Mouse (Mus musculus) midbrain, embryonic 11.5 days (tissue): Measurements from ENCODE around the gene Twsg1. TPM values are rescaled to one million over a fixed set of nuclear protein-coding genes. Genes with fewer than 3 reads are reported as not detected.

Source experiments
- ATAC-seq: fragments of 200-750 bp; cut with Nextera tagmentation; 2 replicates; pipeline ENCODE4 v1.8.0; 2017; ENCODE audit warnings: moderate TSS enrichment, moderate library complexity; ENCODE audit not compliant: low FRiP score
- DNase-seq: peaks from one replicate; pipeline ENCODE4 v3.0.0; 2015; ENCODE audit warnings: low spot score; ENCODE audit errors: missing footprints
- H3K27ac ChIP-seq: fragments of 300-500 bp; sonication (generic); 2 replicates; pipeline ENCODE4 v1.5.1; 2014; ENCODE audit warnings: low read depth, low read length
- H3K27me3 ChIP-seq: fragments of 300-500 bp; sonication (generic); 2 replicates; pipeline ENCODE4 v1.6.1; 2014; ENCODE audit warnings: mild to moderate bottlenecking, low read length, moderate library complexity, mixed read lengths; ENCODE audit not compliant: control insufficient read depth, insufficient read depth
- H3K36me3 ChIP-seq: fragments of 300-500 bp; sonication (generic); 2 replicates; pipeline ENCODE4 v1.6.1; 2014; ENCODE audit warnings: mild to moderate bottlenecking, low read length, moderate library complexity, mixed read lengths; ENCODE audit not compliant: control insufficient read depth, insufficient read depth
- H3K4me1 ChIP-seq: fragments of 300-500 bp; sonication (generic); 2 replicates; pipeline ENCODE4 v1.6.1; 2014; ENCODE audit warnings: low read length; ENCODE audit not compliant: control insufficient read depth, insufficient read depth
- H3K4me2 ChIP-seq: fragments of 300-500 bp; sonication (generic); 2 replicates; pipeline ENCODE4 v1.6.1; 2014; ENCODE audit warnings: mild to moderate bottlenecking, moderate library complexity
- H3K4me3 ChIP-seq: fragments of 300-500 bp; sonication (generic); 2 replicates; pipeline ENCODE4 v1.5.1; 2014; ENCODE audit warnings: low read depth, low read length
- H3K9ac ChIP-seq: fragments of 300-500 bp; sonication (generic); 2 replicates; pipeline ENCODE4 v1.6.1; 2014; ENCODE audit warnings: low read length
- H3K9me3 ChIP-seq: fragments of 300-500 bp; sonication (generic); 2 replicates; pipeline ENCODE4 v1.6.1; 2016; ENCODE audit warnings: low read length; ENCODE audit not compliant: control insufficient read depth
- WGBS: fragments of 180-500 bp; shearing (Covaris S2); extraction: QIAGEN DNeasy Blood & Tissue Kit; methylation state at CpG from one replicate; pipeline ENCODE4 v1.1.7; 2014; 5-methylcytosine and 5-hydroxymethylcytosine counted together
- polyA plus RNA-seq: library from polyadenylated mRNA; unstranded; fragments of >200 nt; fragmentation: Nextera tagmentation; extraction: Ambion mirVana; gene quantifications from 2 replicates; pipeline ENCODE4 v1.2.1, GENCODE M21; 2014

The Twsg1 gene
- polyA plus RNA-seq, 1 experiment from 2014 or later: 105 TPM

- no peak for DNase-seq
- H3K9me3 ChIP-seq: no peaks in the 10 kb centered on the region
- H3K4me2 ChIP-seq: no peak overlapping the region
- H3K4me3 ChIP-seq: no peak overlapping the region
- WGBS: 75% methylated on average over 12 of the region's 12 CpGs
- no peak for ATAC-seq
- H3K27ac ChIP-seq: no peak overlapping the region
- peaks cover 3% of the 10 kb centered on the region; the same call in 1 of the 2 replicates for H3K36me3 ChIP-seq
- no peaks in the 10 kb centered on the region for H3K27me3 ChIP-seq
- no peak overlapping the region for H3K9ac ChIP-seq
- H3K4me1 ChIP-seq: peaks cover 2% of the 10 kb centered on the region; the same call in 1 of the 2 replicates
Observed at GRCm38 (mm10) chr17:65940221-65940620, 10.8 kb downstream of the Twsg1 start.

- ATAC-seq (no peak), DNase-seq (no peak)
- peaks cover 2% of the 10 kb centered on the region; the same call in 1 of the 2 replicates for H3K4me1 ChIP-seq
- WGBS: 76% methylated on average over 14 of the region's 14 CpGs
- H3K4me3 ChIP-seq: no peak overlapping the region
- H3K4me2 ChIP-seq: no peak overlapping the region
- no peak overlapping the region for H3K27ac ChIP-seq
- no peaks in the 10 kb centered on the region for H3K27me3 ChIP-seq
- no peaks in the 10 kb centered on the region for H3K9me3 ChIP-seq
- no peak overlapping the region for H3K9ac ChIP-seq
- H3K36me3 ChIP-seq: peaks cover 3% of the 10 kb centered on the region; the same call in 1 of the 2 replicates
Observed at GRCm38 (mm10) chr17:65939461-65940192, 11.4 kb downstream of the Twsg1 start.

GRCm38 (mm10) chr17:65937671-65938070 lies 13.4 kb downstream of the Twsg1 start:
- ATAC-seq (no peak), DNase-seq (no peak)
- 90% methylated on average over 9 of the region's 9 CpGs for WGBS
- Histone ChIP-seq H3K4me2 (no peak overlapping the region), H3K9me3 (no peaks in the 10 kb centered on the region), H3K27me3 (no peaks in the 10 kb centered on the region), H3K36me3 (peaks cover 8% of the 10 kb centered on the region), H3K9ac (no peak overlapping the region), H3K27ac (no peak overlapping the region), H3K4me3 (no peak overlapping the region), H3K4me1 (peaks cover 2% of the 10 kb centered on the region; the same call in 1 of the 2 replicates)

GRCm38 (mm10) chr17:65933741-65934140 lies 17.3 kb downstream of the Twsg1 start:
- Histone ChIP-seq H3K27me3 (no peaks in the 10 kb centered on the region), H3K4me1 (no peaks in the 10 kb centered on the region), H3K36me3 (peaks cover 10% of the 10 kb centered on the region), H3K27ac (no peak overlapping the region), H3K9ac (no peak overlapping the region), H3K4me3 (no peak overlapping the region), H3K4me2 (no peak overlapping the region), H3K9me3 (no peaks in the 10 kb centered on the region)
- 97% methylated on average over 2 of the region's 2 CpGs for WGBS
- ATAC-seq (no peak), DNase-seq (no peak)

DNA sequence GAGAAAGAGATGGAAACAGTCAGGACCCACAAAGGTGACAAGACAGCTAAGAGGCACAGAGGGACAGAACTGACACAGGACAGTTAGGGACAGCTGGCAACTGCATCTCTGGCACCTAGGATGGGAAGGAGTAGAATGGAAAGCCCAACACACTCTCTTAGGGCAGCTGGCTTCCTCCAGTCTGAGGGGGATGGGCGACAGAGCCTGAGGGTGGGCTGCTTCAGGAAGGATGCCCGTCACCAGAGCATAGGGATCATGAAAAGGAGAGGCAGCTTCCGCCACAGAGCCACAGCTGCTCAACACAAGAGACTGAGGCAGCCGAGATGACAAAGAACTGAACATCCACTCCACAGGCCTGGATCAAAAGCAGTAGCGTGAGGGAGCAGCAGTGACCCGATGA lies 19.5 kb downstream of the Twsg1 start:
- H3K27ac ChIP-seq: no peak overlapping the region
- DNase-seq (no peak), ATAC-seq (peak; percentile 63; the same call in 1 of the 2 replicates)
- no peaks in the 10 kb centered on the region for H3K4me1 ChIP-seq
- 51% methylated on average over 6 of the region's 6 CpGs for WGBS
- H3K4me3 ChIP-seq: no peak overlapping the region
- H3K9me3 ChIP-seq: no peaks in the 10 kb centered on the region
- peaks cover 8% of the 10 kb centered on the region for H3K36me3 ChIP-seq
- H3K4me2 ChIP-seq: no peak overlapping the region
- no peaks in the 10 kb centered on the region for H3K27me3 ChIP-seq
- 0 out of 2 replicates have a peak overlapping the region, but pooled peaks have one; percentile 7 for H3K9ac ChIP-seq

DNA sequence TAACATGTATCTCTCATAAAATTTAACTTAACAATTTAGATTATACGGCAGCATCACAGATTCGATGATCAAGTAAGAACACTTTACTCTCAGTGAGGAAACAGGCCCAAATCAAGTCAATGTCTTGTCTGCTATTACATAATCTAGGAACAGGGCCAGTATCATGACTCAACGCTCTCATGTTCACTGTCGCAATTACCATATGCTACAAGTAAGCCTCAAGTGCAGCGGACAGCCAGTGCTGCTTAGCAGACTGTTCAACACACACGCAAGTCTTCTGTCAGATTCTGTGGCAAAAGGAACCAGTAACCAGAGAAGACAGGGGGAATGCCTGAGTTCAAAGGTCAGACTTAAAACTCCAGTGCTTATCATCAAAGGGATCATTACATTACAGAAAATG lies 20.1 kb downstream of the Twsg1 start:
- Histone ChIP-seq H3K36me3 (peaks cover 8% of the 10 kb centered on the region), H3K4me1 (no peaks in the 10 kb centered on the region), H3K27ac (no peak overlapping the region), H3K4me2 (no peak overlapping the region), H3K9ac (no peak overlapping the region), H3K9me3 (no peaks in the 10 kb centered on the region), H3K4me3 (no peak overlapping the region), H3K27me3 (no peaks in the 10 kb centered on the region)
- no peak for DNase-seq
- 87% methylated on average over 6 of the region's 6 CpGs for WGBS
- no peak for ATAC-seq

DNA sequence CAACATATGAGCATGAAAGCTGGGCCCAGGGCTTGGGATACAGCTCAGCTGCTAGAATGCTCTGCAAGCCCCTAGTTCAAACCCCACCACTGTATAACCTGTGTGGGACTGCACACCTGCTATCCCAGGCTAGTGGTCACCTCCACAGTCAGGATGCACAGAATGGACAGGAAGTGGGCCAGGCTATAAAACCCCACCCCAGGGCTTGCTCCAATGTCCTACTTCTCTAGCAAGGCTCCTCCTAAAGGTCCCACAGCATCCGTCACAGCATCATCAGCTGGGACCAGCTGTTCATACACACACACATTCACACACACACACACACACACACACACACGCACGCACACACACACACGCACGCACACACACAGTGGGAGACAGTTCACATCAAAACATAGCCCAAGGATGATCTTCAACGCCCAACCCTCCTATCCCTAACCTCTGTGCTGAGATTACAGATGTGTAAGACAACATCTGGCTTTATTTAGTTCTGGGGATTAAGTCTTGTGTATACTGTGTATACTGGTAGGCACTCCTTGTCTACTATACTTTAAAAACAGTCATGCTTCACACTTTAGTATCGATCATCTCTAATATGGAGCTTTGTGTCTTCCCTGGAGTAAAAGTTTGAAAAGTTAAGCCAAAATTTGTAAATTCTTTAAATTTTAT lies 20.7 kb downstream of the Twsg1 start:
- Histone ChIP-seq H3K4me1 (no peaks in the 10 kb centered on the region), H3K27ac (no peak overlapping the region), H3K9ac (no peak overlapping the region), H3K4me3 (no peak overlapping the region), H3K9me3 (no peaks in the 10 kb centered on the region), H3K27me3 (no peaks in the 10 kb centered on the region), H3K36me3 (peaks cover 8% of the 10 kb centered on the region), H3K4me2 (no peak overlapping the region)
- DNase-seq (no peak), ATAC-seq (no peak)
- 92% methylated on average over 7 of the region's 7 CpGs for WGBS

DNA sequence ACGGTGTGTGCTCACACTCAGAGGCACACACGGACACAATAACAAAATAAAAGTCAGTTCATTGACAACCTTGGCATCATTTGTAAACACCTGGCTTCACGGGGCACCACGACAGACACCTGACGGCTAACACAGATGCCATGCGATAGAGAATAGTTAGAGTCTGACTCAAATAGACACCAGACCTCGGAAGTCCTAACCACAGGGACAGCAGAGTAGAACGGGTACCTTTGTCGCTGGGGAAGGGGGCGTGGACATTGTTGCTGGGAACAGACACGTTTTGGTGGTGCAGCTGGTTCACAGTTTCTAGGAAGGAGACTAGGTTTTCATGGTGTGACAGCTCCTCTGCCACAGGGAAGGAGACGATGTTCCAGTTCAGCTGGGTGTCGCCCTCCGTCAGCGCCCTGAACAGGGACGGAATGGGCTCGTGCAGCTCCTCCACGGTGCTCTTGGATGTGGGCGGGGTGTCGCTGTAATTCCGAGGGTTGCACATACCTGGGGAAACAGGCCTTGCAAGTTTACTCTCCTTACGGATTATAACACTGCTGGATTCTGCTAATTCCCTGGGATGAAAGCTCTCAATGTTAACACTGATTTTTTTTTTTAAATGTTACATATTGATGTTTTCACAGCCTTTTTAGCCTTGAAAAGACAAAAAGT lies 21.6 kb downstream of the Twsg1 start:
- no peak overlapping the region for H3K9ac ChIP-seq
- H3K27me3 ChIP-seq: no peaks in the 10 kb centered on the region
- H3K27ac ChIP-seq: no peak overlapping the region
- H3K36me3 ChIP-seq: peaks cover 11% of the 10 kb centered on the region
- H3K4me1 ChIP-seq: no peaks in the 10 kb centered on the region
- DNase-seq (no peak), ATAC-seq (no peak)
- H3K4me3 ChIP-seq: no peak overlapping the region
- no peaks in the 10 kb centered on the region for H3K9me3 ChIP-seq
- WGBS: 89% methylated on average over 22 of the region's 22 CpGs
- H3K4me2 ChIP-seq: no peak overlapping the region

GRCm38 (mm10) chr17:65927077-65927476 lies 23.9 kb downstream of the Twsg1 start:
- ATAC-seq: no peak
- DNase-seq: no peak
- H3K4me1 ChIP-seq: no peaks in the 10 kb centered on the region
- H3K27me3 ChIP-seq: no peaks in the 10 kb centered on the region
- H3K9ac ChIP-seq: no peak overlapping the region
- no peak overlapping the region for H3K4me2 ChIP-seq
- WGBS: 81% methylated on average over 4 of the region's 4 CpGs
- no peak overlapping the region for H3K4me3 ChIP-seq
- peaks cover 11% of the 10 kb centered on the region; the same call in 1 of the 2 replicates for H3K36me3 ChIP-seq
- no peak overlapping the region for H3K27ac ChIP-seq
- no peaks in the 10 kb centered on the region for H3K9me3 ChIP-seq
